Mouse (Mus musculus): ENCODE data around the gene Syt16.

GRCm38 (mm10) chr12:74189840-74190239, 192.4 kb downstream of the Syt16 start:
- TF ChIP-seq CTCF (IDR thresholded peaks at IDR 0.05) (no peak), EP300 (IDR thresholded peaks at IDR 0.05) (no peak)

All from lung, postnatal 0 days (tissue).